10 mouse cellular contexts compared by ENCODE assay signal in genomic region chr11:107379965-107380364, GRCm38 (mm10).
DNase-seq lines count a peak whose midpoint lies in the region; ATAC-seq and TF ChIP-seq lines count a peak whose summit lies in the region.
"Had no signal": no experiment of that assay in that cellular context is flagged by ENCODE, and none has a peak within 500 bp of the region (broad histone marks: within the 10 kb centered on the region; RNA-seq: fewer than 3 reads in every experiment).

No protein-coding gene starts in this region.

- no peaks in the 10 kb centered on the region for H3K36me3 ChIP-seq in heart, embryonic 11.5 days (ENCODE audit: control insufficient read depth, insufficient read depth, low read length)
- no peaks in the 10 kb centered on the region for H3K36me3 ChIP-seq in liver, postnatal 0 days (replicated peaks; ENCODE audit: insufficient read depth, low read length)

- no peak for TF ChIP-seq POLR2A in cortical plate, adult 2 months (IDR thresholded peaks at IDR 0.05; ENCODE audit: extremely low read depth, insufficient read depth, low read length)

- H3K4me1 ChIP-seq in heart, embryonic 11.5 days (ENCODE audit: control insufficient read depth, insufficient read depth, low read length), result 0 out of 2 replicates have a peak, but pooled peaks cover 2% of the 10 kb centered on the region
- H3K4me1 ChIP-seq in cortical plate, adult 2 months (ENCODE audit: control insufficient read depth, insufficient read depth, low read length), result no peaks in the 10 kb centered on the region; the same call in 1 of the 2 replicates
- H3K4me1 ChIP-seq in liver, postnatal 0 days (ENCODE audit: insufficient read depth), result peaks cover 11% of the 10 kb centered on the region; the same call in 1 of the 2 replicates

- DNase-seq in heart, adult 11 months, result peak; percentile 97
- peak; percentile 36 for DNase-seq in heart, postnatal 4 days
- DNase-seq in liver, postnatal 0 days, result no peak
- no peak for DNase-seq in left cerebral cortex, postnatal 4 days
- DNase-seq in right cerebral cortex, postnatal 14 days, result no peak

- no peak for ATAC-seq in heart, embryonic 11.5 days (replicated peaks; ENCODE audit: insufficient number of reproducible peaks, low FRiP score, low TSS enrichment)
- ATAC-seq in liver, postnatal 0 days, result peak; percentile 10; the same call in 1 of the 2 replicates
- ATAC-seq in megakaryocyte, adult 5-6 weeks (ENCODE audit: poor library complexity, severe bottlenecking), result no peak

- H3K4me2 ChIP-seq in heart, embryonic 11.5 days, result no peak overlapping the region
- H3K4me2 ChIP-seq in liver, postnatal 0 days (ENCODE audit: low read depth, low read length), result peak overlapping the region; percentile 55

- no peaks in the 10 kb centered on the region for H3K9me3 ChIP-seq in heart, embryonic 11.5 days (replicated peaks; ENCODE audit: control insufficient read depth, low read length)
- no peaks in the 10 kb centered on the region for H3K9me3 ChIP-seq in liver, postnatal 0 days (ENCODE audit: low read length)

- intact Hi-C loops in left cerebral cortex, postnatal 4 days (cut with DNase I), result loop anchor here (10.0 kb wide), 1 partner anchor 85 kb away; no protein-coding TSS in a partner anchor

- no peaks in the 10 kb centered on the region for H3K27me3 ChIP-seq in heart, embryonic 11.5 days (ENCODE audit: control insufficient read depth, insufficient read depth, low read length)
- H3K27me3 ChIP-seq in liver, postnatal 0 days (ENCODE audit: insufficient read depth, low read length), result no peaks in the 10 kb centered on the region

- no peak for TF ChIP-seq EP300 in liver, postnatal 0 days (IDR thresholded peaks at IDR 0.05; ENCODE audit: low read depth)

- 74% methylated on average over 9 of the region's 9 CpGs for WGBS in heart, embryonic 11.5 days (ENCODE audit: insufficient replicate concordance)
- 67% methylated on average over 9 of the region's 9 CpGs for WGBS in liver, postnatal 0 days (ENCODE audit: insufficient replicate concordance)

- no peak overlapping the region for H3K4me3 ChIP-seq in heart, embryonic 11.5 days (ENCODE audit: low read depth, low read length)
- H3K4me3 ChIP-seq in cortical plate, adult 2 months (ENCODE audit: insufficient read depth, low read length), result no peak overlapping the region
- no peak overlapping the region for H3K4me3 ChIP-seq in liver, postnatal 0 days (ENCODE audit: low read depth, low read length)
- H3K4me3 ChIP-seq: erythroblast, embryonic 14.5 days had no signal

- no peak for TF ChIP-seq CTCF in cortical plate, adult 2 months (IDR thresholded peaks at IDR 0.05; ENCODE audit: extremely low read depth, insufficient read depth, low read length)
- no peak for TF ChIP-seq CTCF in liver, postnatal 0 days (IDR thresholded peaks at IDR 0.05; ENCODE audit: low read depth)

- H3K27ac ChIP-seq in heart, embryonic 11.5 days (ENCODE audit: low read depth, low read length), result no peak overlapping the region
- peak overlapping the region; percentile 70 for H3K27ac ChIP-seq in cortical plate, adult 2 months (ENCODE audit: insufficient read depth, low read length)
- H3K27ac ChIP-seq in liver, postnatal 0 days (ENCODE audit: low read depth), result peak overlapping the region; percentile 85
- H3K27ac ChIP-seq: macrophage had no signal

- H3K9ac ChIP-seq in heart, embryonic 11.5 days (ENCODE audit: low read depth, low read length), result no peak overlapping the region
- H3K9ac ChIP-seq in liver, postnatal 0 days (replicated peaks), result no peak overlapping the region

Comparison
In these comparisons a context has a peak if more than half of its experiments do, and no peak if none do; other contexts are left out.
1. DNase-seq: peak in heart, adult 11 months (single experiment) and heart, postnatal 4 days (single experiment); none in liver, postnatal 0 days (single experiment), left cerebral cortex, postnatal 4 days (single experiment) and right cerebral cortex, postnatal 14 days (single experiment).